Mouse (Mus musculus) urinary bladder, postnatal 4 days (tissue): ENCODE data around the gene Hspa1l.
A peak's percentile ranks its signal among the peaks of the same experiment; 100 is the strongest.

Experiments
- DNase-seq, 2 experiments: peaks; one replicate each; pipeline ENCODE4 v3.0.0; 2021 to 2022; ENCODE audit warnings: low spot score in 2 of 2

Gene Hspa1l

GRCm38 (mm10) chr17:35023756-35024155 lies 51.3 kb downstream of the Hspa1l start:
- no peak for DNase-seq

GRCm38 (mm10) chr17:35024261-35024660 lies 51.8 kb downstream of the Hspa1l start:
- no peak for DNase-seq

GRCm38 (mm10) chr17:35024691-35025488 lies 52.4 kb downstream of the Hspa1l start:
- no peak for DNase-seq

GRCm38 (mm10) chr17:35026206-35026605 lies 53.7 kb downstream of the Hspa1l start:
- no peak for DNase-seq

GRCm38 (mm10) chr17:35027277-35028068 lies 55.0 kb downstream of the Hspa1l start, which contains the start of gene Sapcd1:
Gene Sapcd1 (minus strand): TSS chr17:35028016.
- DNase-seq: peak in 1 of 2 experiments; percentile 62

GRCm38 (mm10) chr17:35028315-35028714 lies 55.8 kb downstream of the Hspa1l start:
- no peak for DNase-seq
